Mouse (Mus musculus) heart, embryonic 11.5 days (tissue): ENCODE data around the gene Ccrl2. TPM values are rescaled to one million over a fixed set of nuclear protein-coding genes. Genes with fewer than 3 reads are reported as not detected.

Source experiments
- ATAC-seq: fragments of 200-750 bp; cut with Nextera tagmentation; replicated peaks from 2 replicates; pipeline ENCODE4 v1.8.0; 2017; ENCODE audit warnings: moderate library complexity; ENCODE audit not compliant: insufficient number of reproducible peaks, low FRiP score, low TSS enrichment
- H3K27ac ChIP-seq: fragments of 300-500 bp; sonication (generic); 2 replicates; pipeline ENCODE4 v1.5.1; 2014; ENCODE audit warnings: mild to moderate bottlenecking, low read depth, low read length
- H3K27me3 ChIP-seq: fragments of 300-500 bp; sonication (generic); 2 replicates; pipeline ENCODE4 v1.6.1; 2014; ENCODE audit warnings: mild to moderate bottlenecking, low read length, mixed read lengths; ENCODE audit not compliant: control insufficient read depth, insufficient read depth
- H3K36me3 ChIP-seq: fragments of 300-500 bp; sonication (generic); 2 replicates; pipeline ENCODE4 v1.6.1; 2014; ENCODE audit warnings: mild to moderate bottlenecking, low read length, moderate library complexity, mixed read lengths; ENCODE audit not compliant: control insufficient read depth, insufficient read depth
- H3K4me1 ChIP-seq: fragments of 300-500 bp; sonication (generic); 2 replicates; pipeline ENCODE4 v1.6.1; 2014; ENCODE audit warnings: low read length; ENCODE audit not compliant: control insufficient read depth, insufficient read depth
- H3K4me2 ChIP-seq: fragments of 300-500 bp; sonication (generic); 2 replicates; pipeline ENCODE4 v1.6.1; 2014; ENCODE audit warnings: mild to moderate bottlenecking, moderate library complexity
- H3K4me3 ChIP-seq: fragments of 300-500 bp; sonication (generic); 2 replicates; pipeline ENCODE4 v1.5.1; 2014; ENCODE audit warnings: low read depth, low read length
- H3K9ac ChIP-seq: fragments of 300-500 bp; sonication (generic); 2 replicates; pipeline ENCODE4 v1.6.1; 2014; ENCODE audit warnings: mild to moderate bottlenecking, low read depth, low read length, moderate library complexity
- H3K9me3 ChIP-seq: fragments of 300-500 bp; sonication (generic); replicated peaks from 2 replicates; pipeline ENCODE4 v1.6.1; 2016; ENCODE audit warnings: low read length; ENCODE audit not compliant: control insufficient read depth
- WGBS: fragments of 180-500 bp; shearing (Covaris S2); extraction: QIAGEN DNeasy Blood & Tissue Kit; methylation state at CpG from one replicate; pipeline ENCODE4 v1.1.7; 2014; ENCODE audit not compliant: insufficient replicate concordance; 5-methylcytosine and 5-hydroxymethylcytosine counted together
- polyA plus RNA-seq: library from polyadenylated mRNA; unstranded; fragments of >200 nt; fragmentation: Nextera tagmentation; extraction: Ambion mirVana; gene quantifications from 2 replicates; pipeline ENCODE4 v1.2.1, GENCODE M21; 2014

Ccrl2 gene
- polyA plus RNA-seq, result 5.6 and 5.7 TPM in 2 replicates

GRCm38 (mm10) chr9:111056798-111057543 lies at the start of gene Ccrl2:
Ccrl2 (minus strand) TSS chr9:111057519.
- peak within 1 kb of the TSS; percentile 69 for H3K9ac ChIP-seq
- peak within 1 kb of the TSS; percentile 79 for H3K27ac ChIP-seq
- peaks cover 18% of the 10 kb centered on the region for H3K4me1 ChIP-seq
- no peaks in the 10 kb centered on the region for H3K36me3 ChIP-seq
- H3K4me3 ChIP-seq, result peak within 1 kb of the TSS; percentile 54
- H3K4me2 ChIP-seq, result peak within 1 kb of the TSS; percentile 63
- peak; percentile 92 for ATAC-seq
- H3K27me3 ChIP-seq, result no peaks in the 10 kb centered on the region
- H3K9me3 ChIP-seq, result no peaks in the 10 kb centered on the region
- WGBS, result 5% methylated on average over 17 of the region's 17 CpGs

- Histone ChIP-seq H3K4me2 (no peak overlapping the region), H3K9ac (no peak overlapping the region), H3K9me3 (no peaks in the 10 kb centered on the region), H3K4me3 (no peak overlapping the region), H3K27ac (no peak overlapping the region), H3K36me3 (no peaks in the 10 kb centered on the region), H3K4me1 (no peaks in the 10 kb centered on the region), H3K27me3 (no peaks in the 10 kb centered on the region)
- ATAC-seq, result no peak
- WGBS, result 87% methylated on average over 5 of the region's 5 CpGs
These were observed 46.6 kb upstream of the Ccrl2 start for GRCm38 (mm10) chr9:111103893-111104292.

- 73% methylated on average over 5 of the region's 5 CpGs for WGBS
These were observed 46.0 kb upstream of the Ccrl2 start for GRCm38 (mm10) chr9:111103293-111103692.

GRCm38 (mm10) chr9:111100406-111100805 lies 43.1 kb upstream of the Ccrl2 start:
- no peaks in the 10 kb centered on the region for H3K9me3 ChIP-seq
- WGBS, result 77% methylated on average over 3 of the region's 3 CpGs
- no peaks in the 10 kb centered on the region for H3K36me3 ChIP-seq
- H3K27me3 ChIP-seq, result no peaks in the 10 kb centered on the region
- no peak overlapping the region for H3K4me2 ChIP-seq
- no peak overlapping the region for H3K4me3 ChIP-seq
- peaks cover 5% of the 10 kb centered on the region; the same call in 1 of the 2 replicates for H3K4me1 ChIP-seq
- no peak overlapping the region for H3K27ac ChIP-seq
- H3K9ac ChIP-seq, result no peak overlapping the region
- no peak for ATAC-seq

More at GRCm38 (mm10) chr9:111103293-111103692, 46.0 kb upstream of the Ccrl2 start:
- Histone ChIP-seq H3K36me3 (no peaks in the 10 kb centered on the region), H3K9me3 (no peaks in the 10 kb centered on the region), H3K9ac (no peak overlapping the region), H3K4me2 (no peak overlapping the region), H3K27ac (no peak overlapping the region), H3K27me3 (no peaks in the 10 kb centered on the region), H3K4me3 (no peak overlapping the region), H3K4me1 (no peaks in the 10 kb centered on the region)
- ATAC-seq, result no peak

- no peak overlapping the region for H3K4me2 ChIP-seq
- H3K9ac ChIP-seq, result no peak overlapping the region
- no peak overlapping the region for H3K4me3 ChIP-seq
- ATAC-seq, result no peak
- no peaks in the 10 kb centered on the region for H3K27me3 ChIP-seq
- H3K4me1 ChIP-seq, result peaks cover 13% of the 10 kb centered on the region; the same call in 1 of the 2 replicates
- H3K36me3 ChIP-seq, result no peaks in the 10 kb centered on the region
- 65% methylated on average over 6 of the region's 6 CpGs for WGBS
- H3K9me3 ChIP-seq, result no peaks in the 10 kb centered on the region
- H3K27ac ChIP-seq, result no peak overlapping the region
These were observed 40.2 kb upstream of the Ccrl2 start for GRCm38 (mm10) chr9:111097543-111097942.

- Histone ChIP-seq H3K4me2 (no peak overlapping the region), H3K36me3 (no peaks in the 10 kb centered on the region), H3K27ac (no peak overlapping the region), H3K4me1 (peaks cover 13% of the 10 kb centered on the region; the same call in 1 of the 2 replicates), H3K9me3 (no peaks in the 10 kb centered on the region), H3K4me3 (no peak overlapping the region), H3K27me3 (no peaks in the 10 kb centered on the region), H3K9ac (no peak overlapping the region)
- ATAC-seq, result no peak
- WGBS, result 76% methylated on average over 16 of the region's 16 CpGs
These were observed 39.4 kb upstream of the Ccrl2 start for GRCm38 (mm10) chr9:111096419-111097326.

DNA sequence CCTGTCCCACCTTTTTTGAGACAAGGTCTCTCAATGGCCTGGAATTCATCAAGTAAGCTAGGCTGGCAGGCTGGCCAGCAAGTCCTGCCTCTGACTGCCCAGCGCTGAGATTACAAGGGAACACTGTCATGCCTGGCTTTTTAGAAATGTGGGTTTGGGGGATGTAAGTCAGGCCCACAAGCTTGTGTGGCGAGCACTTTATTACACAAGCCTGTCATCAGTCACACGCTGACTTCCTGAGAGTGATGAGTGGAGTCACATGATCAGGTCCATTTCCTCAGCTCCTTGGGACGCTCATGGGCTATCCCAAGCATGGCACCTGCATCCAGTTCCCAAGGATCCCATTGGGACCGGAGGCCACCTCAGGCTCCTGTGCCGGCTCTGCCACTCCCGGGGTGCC lies 38.4 kb upstream of the Ccrl2 start:
- no peak overlapping the region for H3K9ac ChIP-seq
- H3K4me1 ChIP-seq, result peaks cover 13% of the 10 kb centered on the region; the same call in 1 of the 2 replicates
- H3K27ac ChIP-seq, result no peak overlapping the region
- ATAC-seq, result no peak
- no peaks in the 10 kb centered on the region for H3K36me3 ChIP-seq
- no peak overlapping the region for H3K4me2 ChIP-seq
- 66% methylated on average over 7 of the region's 7 CpGs for WGBS
- no peaks in the 10 kb centered on the region for H3K27me3 ChIP-seq
- no peak overlapping the region for H3K4me3 ChIP-seq
- H3K9me3 ChIP-seq, result no peaks in the 10 kb centered on the region

- Histone ChIP-seq H3K4me1 (peaks cover 13% of the 10 kb centered on the region; the same call in 1 of the 2 replicates), H3K4me3 (no peak overlapping the region), H3K27ac (no peak overlapping the region), H3K9me3 (no peaks in the 10 kb centered on the region), H3K9ac (no peak overlapping the region), H3K27me3 (peaks cover 7% of the 10 kb centered on the region; the same call in 1 of the 2 replicates), H3K36me3 (no peaks in the 10 kb centered on the region), H3K4me2 (no peak overlapping the region)
- 73% methylated on average over 5 of the region's 5 CpGs for WGBS
- ATAC-seq, result no peak
These were observed 37.3 kb upstream of the Ccrl2 start for GRCm38 (mm10) chr9:111094626-111095025.
